Mouse (Mus musculus) heart, adult 9 months (tissue): Measurements from ENCODE around the gene Tmprss4.
A peak's percentile ranks its signal among the peaks of the same experiment; 100 is the strongest.

Source experiments
- DNase-seq, 2 experiments: peaks; one replicate each; pipeline ENCODE4 v3.0.0; 2022; ENCODE audit warnings: low spot score in 2 of 2

Tmprss4 gene

GRCm38 (mm10) chr9:45197549-45197948 is 6.3 kb downstream of the Tmprss4 start:
- DNase-seq = no peak

GRCm38 (mm10) chr9:45196125-45196830 is 7.6 kb downstream of the Tmprss4 start:
- no peak for DNase-seq

GRCm38 (mm10) chr9:45195468-45195867 is 8.4 kb downstream of the Tmprss4 start:
- DNase-seq = no peak

DNA sequence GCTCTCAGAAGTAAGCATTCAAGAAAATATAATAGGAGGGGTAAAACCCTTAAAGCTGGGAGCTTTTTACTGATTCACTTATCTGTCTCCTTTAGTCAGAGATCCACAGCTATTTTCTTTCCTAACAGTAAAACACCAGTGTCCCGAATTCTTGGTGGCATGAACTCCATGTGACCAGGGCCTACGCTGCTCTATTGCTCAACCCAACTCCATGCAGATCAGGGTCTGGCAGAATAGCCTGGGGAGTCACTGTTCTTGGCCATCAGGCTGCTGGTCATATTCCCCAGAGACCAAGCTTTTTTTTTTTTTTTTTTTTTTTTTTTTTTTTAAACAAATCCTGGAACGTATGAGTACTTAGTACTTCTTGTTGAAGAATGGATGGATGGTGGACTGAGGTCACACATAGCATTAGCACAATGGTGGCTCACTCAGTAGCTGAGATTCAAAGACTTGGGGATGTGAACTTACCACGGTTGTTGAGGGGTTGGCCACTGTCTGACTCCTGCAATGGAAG is 14.2 kb downstream of the Tmprss4 start:
- no peak for DNase-seq

GRCm38 (mm10) chr9:45188570-45189563 is 15.0 kb downstream of the Tmprss4 start:
- DNase-seq = no peak

DNA sequence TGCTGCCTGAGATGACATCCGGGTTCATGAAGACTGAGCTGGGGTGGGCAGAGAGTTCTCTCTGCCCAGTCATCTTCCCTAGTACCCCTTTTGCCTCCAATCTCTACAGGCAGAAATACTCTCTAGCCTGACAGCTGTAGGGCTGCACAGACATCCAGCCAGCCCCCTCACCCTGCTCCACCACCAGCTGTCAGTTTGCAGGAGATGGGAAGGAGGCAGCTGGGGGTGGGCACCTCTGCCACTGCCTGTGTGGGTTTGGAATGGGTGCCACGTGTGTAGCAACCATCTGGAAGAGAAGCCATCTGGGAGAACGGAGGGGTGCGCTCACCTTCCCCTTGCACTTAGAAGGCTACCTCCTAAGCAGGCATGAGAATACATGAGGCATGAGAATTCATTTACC is 18.6 kb downstream of the Tmprss4 start:
- no peak for DNase-seq

- no peak for DNase-seq
Observed at GRCm38 (mm10) chr9:45183266-45183665, 20.6 kb downstream of the Tmprss4 start.

DNA sequence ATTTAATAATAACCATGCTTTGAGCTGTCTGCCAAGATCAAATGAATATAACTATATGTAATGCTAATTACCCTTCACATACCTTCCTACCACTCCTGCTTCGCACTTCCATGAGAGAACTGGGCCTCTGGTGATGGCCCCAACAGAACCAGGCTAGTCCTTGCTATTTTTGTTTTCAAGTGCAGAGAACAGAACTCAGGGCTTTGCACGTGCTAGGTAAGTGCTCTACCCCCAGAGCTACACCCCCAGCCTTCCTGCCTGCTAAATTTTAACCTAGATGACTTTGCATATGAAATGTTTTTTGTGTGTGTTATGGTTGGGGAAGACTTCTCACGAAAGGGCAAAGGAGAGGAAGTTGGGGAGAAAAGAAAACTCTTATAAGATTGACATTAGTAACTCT is 21.4 kb downstream of the Tmprss4 start:
- no peak for DNase-seq

DNA sequence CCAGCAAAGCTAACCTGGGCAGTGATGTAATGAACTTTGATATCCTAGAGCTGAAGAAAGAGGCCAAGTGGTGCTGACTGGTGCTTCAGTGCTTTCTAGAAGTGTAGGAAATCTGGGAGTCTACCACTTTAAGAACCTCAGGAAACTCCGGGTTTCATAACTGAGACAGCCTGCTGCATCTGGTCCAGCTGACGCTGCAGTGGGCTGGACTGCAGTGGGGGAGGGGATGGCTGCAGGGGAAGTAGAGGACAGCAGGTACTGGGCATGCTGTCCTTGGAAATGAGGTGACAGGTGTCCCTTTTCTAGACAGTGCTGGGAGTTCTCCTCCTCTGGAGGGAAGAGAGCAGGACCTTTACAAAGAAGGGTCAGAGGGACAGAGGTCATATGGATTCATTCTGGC is 22.1 kb downstream of the Tmprss4 start, which contains the start of gene BC049352:
Gene BC049352, plus strand, starts transcription at position 238 of the 400 bp plus-strand sequence.
- peak; percentile 4 to 22 for DNase-seq

- DNase-seq = no peak
Observed at GRCm38 (mm10) chr9:45179282-45179681, 24.6 kb downstream of the Tmprss4 start.

GRCm38 (mm10) chr9:45173475-45173874 is 30.4 kb downstream of the Tmprss4 start:
- DNase-seq = no peak

- no peak for DNase-seq
Observed at GRCm38 (mm10) chr9:45171073-45171610, 32.8 kb downstream of the Tmprss4 start.

DNA sequence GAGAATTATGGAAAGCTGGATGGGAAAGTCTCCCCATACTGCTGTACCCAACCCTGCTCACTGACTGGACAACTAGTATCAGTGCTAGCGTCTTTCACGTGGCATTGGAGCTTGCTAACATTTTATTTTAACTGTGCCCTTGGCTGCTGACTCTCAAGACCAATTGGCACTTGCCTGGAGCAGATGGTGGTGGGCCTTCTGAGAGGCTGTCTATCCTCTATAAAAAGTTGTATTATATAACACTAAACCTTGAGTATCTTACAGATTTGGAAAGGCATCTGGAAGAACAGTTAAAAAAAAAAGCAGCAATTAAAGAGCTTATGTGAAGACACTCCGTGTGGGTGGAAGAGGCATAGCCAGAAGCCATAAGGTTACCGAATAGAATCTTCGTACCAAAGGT is 33.7 kb downstream of the Tmprss4 start:
- DNase-seq = no peak

DNA sequence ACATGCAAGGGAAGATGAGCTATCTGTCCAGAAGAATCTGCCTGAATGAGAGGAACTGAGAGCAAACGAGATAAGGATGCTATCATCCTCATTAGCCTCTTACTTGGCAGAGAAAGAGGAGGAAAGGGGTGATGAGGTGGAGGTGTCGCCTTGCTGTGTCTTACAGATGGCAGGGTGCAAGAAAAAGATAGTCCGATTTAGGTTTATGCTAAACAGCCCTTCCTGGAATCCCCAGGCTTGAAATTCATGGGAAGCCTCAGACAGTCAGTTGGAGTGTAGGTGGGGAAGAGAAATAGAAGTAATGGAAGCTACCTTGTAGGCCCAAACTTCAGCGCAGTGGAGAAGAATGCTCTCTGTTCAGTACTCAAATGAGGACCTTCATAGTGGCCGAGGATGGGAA is 36.0 kb downstream of the Tmprss4 start:
- no peak for DNase-seq

DNA sequence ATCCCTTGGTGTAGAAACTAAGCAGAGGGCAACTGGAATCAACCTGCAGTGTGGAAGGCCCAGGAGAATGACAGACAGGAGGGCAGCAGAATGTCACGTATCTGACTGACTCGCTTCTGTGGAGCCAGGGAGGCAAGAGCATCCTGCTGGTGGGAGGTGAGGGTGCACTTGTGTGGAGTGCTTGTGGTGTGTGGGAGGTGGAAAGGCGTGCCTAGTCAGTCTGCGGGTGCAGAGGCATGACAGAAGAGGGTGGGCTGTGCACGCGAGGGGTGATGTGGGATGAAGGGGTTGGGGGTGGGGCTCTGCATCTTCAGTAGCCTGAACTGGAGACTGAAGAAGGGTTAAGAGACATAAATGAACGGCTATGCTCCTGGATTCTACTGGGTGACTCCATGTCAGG is 50.5 kb downstream of the Tmprss4 start:
- no peak for DNase-seq

- DNase-seq = no peak
Observed at GRCm38 (mm10) chr9:45150933-45151332, 53.0 kb downstream of the Tmprss4 start.

GRCm38 (mm10) chr9:45146267-45146597 is 57.7 kb downstream of the Tmprss4 start:
- DNase-seq = peak in 1 of 2 experiments; percentile 42

DNA sequence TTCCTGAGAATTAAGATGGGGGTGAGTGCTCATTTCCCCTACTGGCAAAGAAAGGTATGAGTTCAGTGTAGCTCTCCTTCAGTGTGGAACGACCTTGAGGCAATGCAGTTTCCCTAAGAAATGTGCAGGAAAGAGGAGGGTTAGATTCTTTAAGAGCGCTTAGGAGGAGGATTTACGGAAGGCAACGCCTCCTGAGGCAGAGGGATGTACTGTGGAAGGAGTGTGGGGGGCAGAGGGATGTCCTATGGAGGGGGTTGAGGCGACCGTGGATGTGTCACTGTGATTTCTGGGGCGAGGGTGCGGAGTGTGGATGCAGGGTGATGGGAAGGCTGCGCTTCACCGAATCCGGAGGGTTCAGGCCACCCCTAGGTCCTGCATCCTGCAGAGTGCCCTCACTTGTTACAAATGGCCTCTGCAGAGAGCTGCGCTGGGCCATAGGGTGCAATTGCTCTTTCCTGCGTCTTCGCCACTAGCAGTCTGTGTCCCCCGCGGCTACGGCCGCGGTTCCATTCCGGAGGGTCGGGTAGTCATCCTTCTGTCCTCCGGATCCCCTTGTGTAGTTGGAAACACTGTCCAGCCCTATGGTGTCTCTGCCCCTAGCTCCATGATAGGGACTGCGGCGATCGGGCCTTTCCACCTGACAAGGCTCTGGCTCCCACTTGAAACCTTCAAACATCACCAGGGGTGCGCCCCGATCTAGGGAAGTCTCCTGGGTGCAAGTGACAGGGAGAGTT is 58.2 kb downstream of the Tmprss4 start:
- no peak for DNase-seq

DNA sequence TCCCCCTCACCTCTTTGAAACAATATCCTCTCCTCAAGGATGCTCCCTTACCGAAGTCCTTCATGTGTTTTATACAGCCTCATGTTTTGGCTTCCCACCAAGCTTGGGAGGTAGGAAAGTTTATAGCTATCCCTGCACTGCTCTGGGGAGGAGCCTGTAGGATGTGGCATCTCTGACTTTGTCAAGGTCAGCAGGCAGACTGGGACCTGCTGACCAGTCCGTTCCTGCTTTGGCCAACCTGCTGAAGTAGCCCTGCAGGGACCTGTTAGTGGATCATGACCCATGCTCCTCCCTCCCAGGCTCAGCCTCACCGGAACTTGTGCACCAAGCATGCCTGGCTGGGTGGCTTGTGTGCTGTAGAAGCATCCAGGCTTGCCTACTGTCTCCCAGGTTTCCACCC is 61.2 kb downstream of the Tmprss4 start:
- no peak for DNase-seq

GRCm38 (mm10) chr9:45140945-45141344 is 62.9 kb downstream of the Tmprss4 start:
- no peak for DNase-seq

DNA sequence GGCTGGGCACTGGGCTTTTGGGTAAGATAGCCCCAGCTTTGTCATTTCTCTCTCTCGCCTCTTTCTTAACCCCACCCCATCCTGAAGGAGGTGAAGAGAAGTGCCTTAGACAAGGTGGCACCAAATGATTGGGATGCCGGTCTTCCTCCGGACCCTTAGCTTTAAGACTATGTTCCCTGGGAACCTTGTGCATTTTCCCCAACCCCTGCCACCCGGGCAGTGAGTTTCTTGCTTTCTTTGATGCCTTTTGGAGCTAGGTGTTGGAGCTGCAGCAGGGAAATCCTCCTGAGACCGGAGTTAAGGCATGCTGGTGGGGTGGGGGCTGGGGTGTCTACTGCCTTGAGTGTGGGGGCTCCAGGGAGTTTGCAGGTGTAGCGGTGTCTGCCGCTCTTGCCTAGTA is 64.8 kb downstream of the Tmprss4 start:
- no peak for DNase-seq
